Mouse (Mus musculus) midbrain, embryonic 14.5 days (tissue): ENCODE results near the gene Gm9844. TPM values are rescaled to one million over a fixed set of nuclear protein-coding genes. Genes with fewer than 3 reads are reported as not detected.

Source experiments
- polyA plus RNA-seq: library from polyadenylated mRNA; unstranded; fragments of >200 nt; fragmentation: Nextera tagmentation; extraction: Ambion mirVana; gene quantifications from 2 replicates; pipeline ENCODE4 v1.2.1, GENCODE M21; 2014

Gm9844 gene
- polyA plus RNA-seq, 1 experiment from 2014 or later: 36.2 TPM

Other genes starting within 250 kb of the Gm9844 start
- gene Lypd3, start 225.7 kb upstream of the Gm9844 start, polyA plus RNA-seq: 0.13 and 0.26 TPM in 2 replicates
- not detected in 2 replicates for gene Tex101, start 185.5 kb upstream of the Gm9844 start, polyA plus RNA-seq
- gene BC049730, start 153.0 kb upstream of the Gm9844 start, polyA plus RNA-seq: not detected in 2 replicates
- not detected in 2 replicates for gene Gm4763, start 135.3 kb upstream of the Gm9844 start, polyA plus RNA-seq
- gene Cd177, start 101.9 kb upstream of the Gm9844 start, polyA plus RNA-seq: 0.24 and 1.2 TPM in 2 replicates
- not detected in 2 replicates for gene Ceacam10, start 85.0 kb upstream of the Gm9844 start, polyA plus RNA-seq
- gene Lypd4, start 7.7 kb downstream of the Gm9844 start, polyA plus RNA-seq: not detected in 2 replicates
- gene Dmrtc2, start 7.8 kb downstream of the Gm9844 start, polyA plus RNA-seq: not detected in 2 replicates
- gene Rps19, start 22.2 kb downstream of the Gm9844 start, polyA plus RNA-seq: 1,428 and 1,598 TPM in 2 replicates
- gene Cd79a, start 35.2 kb downstream of the Gm9844 start, polyA plus RNA-seq: 0.28 TPM in 1 of 2 replicates, not detected in the other
- gene Arhgef1, start 40.7 kb downstream of the Gm9844 start, polyA plus RNA-seq: 44.7 and 51.0 TPM in 2 replicates
- gene Gm4881, start 82.3 kb downstream of the Gm9844 start, polyA plus RNA-seq: 5.0 and 6.1 TPM in 2 replicates
- 234 and 311 TPM in 2 replicates for gene Rabac1, start 110.5 kb downstream of the Gm9844 start, polyA plus RNA-seq
- gene Atp1a3, start 143.7 kb downstream of the Gm9844 start, polyA plus RNA-seq: 284 and 337 TPM in 2 replicates
- gene Grik5, start 210.1 kb downstream of the Gm9844 start, polyA plus RNA-seq: 21.7 and 27.3 TPM in 2 replicates
- 24.9 and 33.0 TPM in 2 replicates for gene Zfp574, start 210.4 kb downstream of the Gm9844 start, polyA plus RNA-seq